Mouse (Mus musculus): ENCODE measurements at regions not wholly inside any gene's neighbourhood (a gene's known extent, or its start where the extent isn't known, plus 50 kb on each side); places are given as distances from the start of the nearest gene placed in this dataset.
A peak's percentile ranks its signal among the peaks of the same experiment; 100 is the strongest.

DNA sequence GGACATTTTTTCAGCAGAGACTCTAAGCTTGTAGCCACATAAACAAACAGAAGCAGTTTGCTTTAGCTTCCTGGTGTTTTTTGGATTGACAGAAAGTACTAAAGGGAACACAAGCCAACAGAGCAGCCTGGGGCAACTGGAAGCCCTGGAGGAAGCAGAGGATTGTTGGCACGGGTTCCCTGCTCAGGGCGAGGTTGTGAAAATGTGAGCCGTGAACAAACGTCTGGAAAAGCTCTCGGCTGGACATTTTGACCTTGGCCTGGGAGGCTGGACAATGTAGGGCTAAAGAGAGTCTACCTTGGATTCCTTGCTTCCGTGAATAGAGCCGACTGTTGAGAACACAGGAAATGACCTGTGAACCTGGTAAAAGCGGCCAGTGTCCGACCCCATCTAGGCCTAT, 169.8 kb upstream of the Rasgrp1 start:
- H3K27ac ChIP-seq (ENCODE audit: low read length): no peak overlapping the region
- ATAC-seq (ENCODE audit: insufficient read depth, low FRiP score): no peak

DNA sequence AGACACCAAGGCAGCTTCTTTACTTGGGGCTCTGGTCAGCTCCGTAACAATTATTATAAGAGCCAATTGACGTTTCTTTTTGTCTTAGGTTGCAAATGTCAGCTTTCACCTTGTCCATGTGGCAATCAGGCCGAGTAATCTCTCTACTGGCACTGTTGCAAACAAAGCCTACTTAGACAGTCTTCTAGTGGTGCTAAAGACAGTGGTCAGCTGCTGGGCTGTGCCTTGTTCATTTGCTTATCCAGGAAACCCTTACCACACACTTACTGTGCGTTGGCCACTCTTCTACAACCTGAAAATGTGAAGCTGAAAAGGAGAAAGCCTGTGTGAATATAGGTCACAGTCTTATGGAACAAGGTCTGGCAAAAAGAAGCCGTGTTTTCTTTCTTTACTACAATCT, 181.6 kb upstream of the Rasgrp1 start:
- no peak overlapping the region for H3K4me3 ChIP-seq (replicated peaks; ENCODE audit: low read length)
- ATAC-seq (ENCODE audit: insufficient read depth, low FRiP score): no peak
- no peaks in the 10 kb centered on the region for H3K9me3 ChIP-seq (replicated peaks; ENCODE audit: control insufficient read depth, low read length)
- H3K4me2 ChIP-seq (ENCODE audit: low read depth, low read length): no peak overlapping the region
- H3K9ac ChIP-seq (ENCODE audit: low read length): no peak overlapping the region
- no peaks in the 10 kb centered on the region for H3K36me3 ChIP-seq (ENCODE audit: control insufficient read depth, insufficient read depth, low read length)
- no peaks in the 10 kb centered on the region for H3K4me1 ChIP-seq (ENCODE audit: control insufficient read depth, insufficient read depth, low read length)
- H3K27ac ChIP-seq (ENCODE audit: low read length): no peak overlapping the region
- H3K27me3 ChIP-seq (ENCODE audit: control insufficient read depth, insufficient read depth, low read length): no peaks in the 10 kb centered on the region
- WGBS: 70% methylated on average over 5 of the region's 5 CpGs

More for the DNA sequence above, 169.8 kb upstream of the Rasgrp1 start:
- Histone ChIP-seq H3K9me3 (replicated peaks; ENCODE audit: control insufficient read depth, low read length) (no peaks in the 10 kb centered on the region), H3K4me1 (ENCODE audit: control insufficient read depth, insufficient read depth, low read length) (no peaks in the 10 kb centered on the region), H3K27me3 (ENCODE audit: control insufficient read depth, insufficient read depth, low read length) (no peaks in the 10 kb centered on the region), H3K4me3 (replicated peaks; ENCODE audit: low read length) (no peak overlapping the region), H3K36me3 (ENCODE audit: control insufficient read depth, insufficient read depth, low read length) (no peaks in the 10 kb centered on the region), H3K9ac (ENCODE audit: low read length) (no peak overlapping the region), H3K4me2 (ENCODE audit: low read depth, low read length) (no peak overlapping the region)
- WGBS: 45% methylated on average over 9 of the region's 9 CpGs

DNA sequence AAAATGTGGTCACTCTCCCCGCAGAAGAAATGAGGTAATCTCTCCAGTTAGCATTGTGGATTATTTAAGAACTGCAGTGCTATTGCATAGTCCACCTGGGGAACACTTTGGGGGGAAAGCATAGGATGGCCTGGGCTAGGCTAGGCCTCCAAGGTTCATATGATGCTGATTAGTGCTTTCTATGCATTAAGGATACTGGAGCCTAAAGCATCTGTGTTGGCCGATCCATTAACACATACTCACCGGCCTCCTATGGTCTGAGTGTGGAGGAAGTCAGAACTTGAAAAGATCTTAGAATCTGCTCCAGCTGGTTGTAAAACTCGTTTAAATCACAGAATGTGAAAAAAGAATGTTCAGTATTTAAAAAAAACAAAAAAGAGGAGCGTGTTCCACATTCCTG, 196.1 kb upstream of the Rasgrp1 start:
- H3K4me3 ChIP-seq (replicated peaks; ENCODE audit: low read length): no peak overlapping the region
- WGBS: 67% methylated on average over 5 of the region's 5 CpGs
- H3K4me1 ChIP-seq (ENCODE audit: control insufficient read depth, insufficient read depth, low read length): no peaks in the 10 kb centered on the region
- no peaks in the 10 kb centered on the region for H3K27me3 ChIP-seq (ENCODE audit: control insufficient read depth, insufficient read depth, low read length)
- ATAC-seq (ENCODE audit: insufficient read depth, low FRiP score): no peak
- H3K4me2 ChIP-seq (ENCODE audit: low read depth, low read length): no peak overlapping the region
- H3K36me3 ChIP-seq (ENCODE audit: control insufficient read depth, insufficient read depth, low read length): no peaks in the 10 kb centered on the region
- H3K9me3 ChIP-seq (replicated peaks; ENCODE audit: control insufficient read depth, low read length): no peaks in the 10 kb centered on the region
- H3K27ac ChIP-seq (ENCODE audit: low read length): no peak overlapping the region
- H3K9ac ChIP-seq (ENCODE audit: low read length): no peak overlapping the region

DNA sequence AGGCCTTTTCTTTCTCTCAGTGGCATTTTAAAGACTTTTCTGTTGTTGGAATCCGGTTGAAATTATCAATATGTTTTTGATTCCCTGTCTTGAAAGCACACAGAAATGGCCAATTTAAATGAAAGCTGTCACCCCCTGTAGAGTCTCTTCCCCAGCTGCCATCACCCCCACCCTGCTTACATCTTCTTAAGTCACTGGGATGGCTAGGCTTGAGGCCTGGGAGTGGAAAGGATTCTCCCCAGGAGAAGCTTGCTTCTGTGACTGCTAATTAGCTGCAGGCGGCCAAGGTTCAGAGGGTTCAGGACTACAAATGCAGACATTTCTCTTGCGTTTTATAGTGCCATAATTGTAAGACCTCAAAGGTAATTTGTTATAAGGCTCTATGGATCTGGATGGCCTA, 196.5 kb upstream of the Rasgrp1 start:
- no peak overlapping the region for H3K27ac ChIP-seq (ENCODE audit: low read length)
- ATAC-seq (ENCODE audit: insufficient read depth, low FRiP score): no peak
- no peaks in the 10 kb centered on the region for H3K36me3 ChIP-seq (ENCODE audit: control insufficient read depth, insufficient read depth, low read length)
- WGBS: 68% methylated on average over 3 of the region's 3 CpGs
- no peaks in the 10 kb centered on the region for H3K27me3 ChIP-seq (ENCODE audit: control insufficient read depth, insufficient read depth, low read length)
- H3K9me3 ChIP-seq (replicated peaks; ENCODE audit: control insufficient read depth, low read length): no peaks in the 10 kb centered on the region
- H3K4me3 ChIP-seq (replicated peaks; ENCODE audit: low read length): no peak overlapping the region
- H3K9ac ChIP-seq (ENCODE audit: low read length): no peak overlapping the region
- H3K4me2 ChIP-seq (ENCODE audit: low read depth, low read length): no peak overlapping the region
- no peaks in the 10 kb centered on the region for H3K4me1 ChIP-seq (ENCODE audit: control insufficient read depth, insufficient read depth, low read length)

DNA sequence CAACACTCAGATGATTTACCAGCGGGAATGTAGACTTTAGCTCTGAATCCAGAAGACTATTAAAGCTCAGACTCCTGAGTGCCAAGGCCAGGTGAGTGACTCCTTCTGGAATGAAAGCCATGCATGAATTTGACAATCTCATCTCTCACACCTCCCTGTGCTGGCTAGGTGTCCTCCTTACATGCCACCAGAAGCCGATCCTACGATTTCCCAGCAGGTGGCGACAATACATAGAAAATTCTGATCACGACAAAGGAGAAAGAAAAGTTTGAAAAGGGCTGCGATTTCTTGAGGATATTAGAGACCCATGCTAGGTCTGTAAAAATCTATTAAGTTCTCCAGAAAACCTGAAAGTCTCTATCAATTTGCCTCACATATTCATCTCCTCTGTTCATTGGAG, 198.7 kb upstream of the Rasgrp1 start:
- no peaks in the 10 kb centered on the region for H3K27me3 ChIP-seq (ENCODE audit: control insufficient read depth, insufficient read depth, low read length)
- no peak overlapping the region for H3K9ac ChIP-seq (ENCODE audit: low read length)
- no peak overlapping the region for H3K4me3 ChIP-seq (replicated peaks; ENCODE audit: low read length)
- H3K36me3 ChIP-seq (ENCODE audit: control insufficient read depth, insufficient read depth, low read length): no peaks in the 10 kb centered on the region
- H3K4me1 ChIP-seq (ENCODE audit: control insufficient read depth, insufficient read depth, low read length): no peaks in the 10 kb centered on the region
- H3K27ac ChIP-seq (ENCODE audit: low read length): no peak overlapping the region
- 11% methylated on average over 6 of the region's 6 CpGs for WGBS
- peak; percentile 29; the same call in 1 of the 2 replicates for ATAC-seq (ENCODE audit: insufficient read depth, low FRiP score)
- H3K9me3 ChIP-seq (replicated peaks; ENCODE audit: control insufficient read depth, low read length): no peaks in the 10 kb centered on the region
- no peak overlapping the region for H3K4me2 ChIP-seq (ENCODE audit: low read depth, low read length)

DNA sequence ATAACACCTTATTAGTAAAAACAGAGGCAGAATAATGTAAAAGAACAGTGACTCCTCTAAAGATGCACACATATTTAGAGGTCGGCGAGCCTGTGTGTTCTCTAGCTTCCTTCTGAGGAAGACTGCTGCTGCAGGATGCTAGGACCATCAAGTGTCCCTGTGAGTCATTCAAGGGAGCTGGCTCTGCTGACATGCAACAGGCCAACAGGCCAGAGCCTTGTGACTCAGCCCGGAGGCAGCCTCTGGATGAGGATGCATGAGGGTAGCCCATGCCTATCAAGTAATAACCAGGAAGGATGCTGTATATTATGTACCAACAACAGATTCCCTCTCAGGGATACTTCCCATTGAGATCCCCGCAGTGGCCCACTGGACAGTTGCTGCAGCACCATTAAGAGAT, 199.5 kb upstream of the Rasgrp1 start:
- H3K9me3 ChIP-seq (replicated peaks; ENCODE audit: control insufficient read depth, low read length): no peaks in the 10 kb centered on the region
- 74% methylated on average over 4 of the region's 4 CpGs for WGBS
- no peaks in the 10 kb centered on the region for H3K4me1 ChIP-seq (ENCODE audit: control insufficient read depth, insufficient read depth, low read length)
- no peak overlapping the region for H3K9ac ChIP-seq (ENCODE audit: low read length)
- no peak overlapping the region for H3K4me2 ChIP-seq (ENCODE audit: low read depth, low read length)
- H3K4me3 ChIP-seq (replicated peaks; ENCODE audit: low read length): no peak overlapping the region
- H3K36me3 ChIP-seq (ENCODE audit: control insufficient read depth, insufficient read depth, low read length): no peaks in the 10 kb centered on the region
- ATAC-seq (ENCODE audit: insufficient read depth, low FRiP score): no peak
- no peaks in the 10 kb centered on the region for H3K27me3 ChIP-seq (ENCODE audit: control insufficient read depth, insufficient read depth, low read length)
- H3K27ac ChIP-seq (ENCODE audit: low read length): no peak overlapping the region

DNA sequence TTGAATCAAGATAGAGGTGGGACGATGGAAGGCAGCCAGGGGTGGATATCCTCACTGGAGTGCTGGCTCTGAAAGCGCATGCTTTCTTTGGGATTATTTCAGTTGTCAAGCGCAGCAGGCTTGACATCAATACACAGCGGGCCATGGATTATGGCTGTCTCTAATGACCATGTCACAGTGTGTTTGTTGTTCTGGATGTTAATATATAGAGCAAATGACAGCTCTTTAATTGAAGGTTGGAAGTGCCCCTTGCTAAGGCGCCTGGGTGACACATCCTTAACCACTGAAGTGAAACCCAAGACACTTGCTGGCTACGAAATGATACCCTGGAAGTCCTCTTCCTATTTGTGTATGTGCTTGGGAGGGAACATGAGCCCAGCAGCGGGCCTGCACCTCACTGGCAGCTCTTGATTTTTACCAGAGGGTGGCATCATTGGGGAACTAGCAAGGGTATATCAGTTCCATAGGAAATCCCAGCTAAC, 200.5 kb upstream of the Rasgrp1 start:
- H3K27me3 ChIP-seq (ENCODE audit: control insufficient read depth, insufficient read depth, low read length): no peaks in the 10 kb centered on the region
- H3K27ac ChIP-seq (ENCODE audit: low read length): no peak overlapping the region
- WGBS: 75% methylated on average over 7 of the region's 7 CpGs
- no peak for ATAC-seq (ENCODE audit: insufficient read depth, low FRiP score)
- no peaks in the 10 kb centered on the region for H3K9me3 ChIP-seq (replicated peaks; ENCODE audit: control insufficient read depth, low read length)
- no peaks in the 10 kb centered on the region for H3K36me3 ChIP-seq (ENCODE audit: control insufficient read depth, insufficient read depth, low read length)
- H3K4me2 ChIP-seq (ENCODE audit: low read depth, low read length): no peak overlapping the region
- H3K4me1 ChIP-seq (ENCODE audit: control insufficient read depth, insufficient read depth, low read length): no peaks in the 10 kb centered on the region
- no peak overlapping the region for H3K9ac ChIP-seq (ENCODE audit: low read length)
- no peak overlapping the region for H3K4me3 ChIP-seq (replicated peaks; ENCODE audit: low read length)

DNA sequence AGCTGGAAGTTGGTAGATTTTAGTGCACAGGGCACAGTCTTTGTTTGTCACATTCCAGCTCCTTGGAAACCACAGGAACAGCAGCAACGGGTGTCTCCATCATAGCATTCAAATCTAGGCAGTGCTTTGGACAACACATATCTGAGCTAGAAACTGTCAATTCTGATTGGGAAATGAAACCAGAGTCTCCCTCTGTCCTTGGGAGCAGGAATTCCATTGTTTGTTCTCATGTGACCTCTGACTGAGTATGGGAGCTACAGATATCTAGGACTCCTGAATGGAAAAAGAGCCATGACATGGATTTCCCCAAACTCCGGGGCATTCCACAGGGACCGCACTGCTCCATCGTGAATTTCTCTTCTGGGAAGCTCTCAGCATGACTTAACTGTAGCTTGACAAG, 205.5 kb upstream of the Rasgrp1 start:
- Histone ChIP-seq H3K27ac (ENCODE audit: low read length) (no peak overlapping the region), H3K9ac (ENCODE audit: low read length) (no peak overlapping the region), H3K4me2 (ENCODE audit: low read depth, low read length) (no peak overlapping the region), H3K36me3 (ENCODE audit: control insufficient read depth, insufficient read depth, low read length) (no peaks in the 10 kb centered on the region), H3K4me3 (replicated peaks; ENCODE audit: low read length) (no peak overlapping the region), H3K4me1 (ENCODE audit: control insufficient read depth, insufficient read depth, low read length) (no peaks in the 10 kb centered on the region), H3K9me3 (replicated peaks; ENCODE audit: control insufficient read depth, low read length) (no peaks in the 10 kb centered on the region), H3K27me3 (ENCODE audit: control insufficient read depth, insufficient read depth, low read length) (no peaks in the 10 kb centered on the region)
- WGBS: 79% methylated on average over 4 of the region's 4 CpGs
- no peak for ATAC-seq (ENCODE audit: insufficient read depth, low FRiP score)

DNA sequence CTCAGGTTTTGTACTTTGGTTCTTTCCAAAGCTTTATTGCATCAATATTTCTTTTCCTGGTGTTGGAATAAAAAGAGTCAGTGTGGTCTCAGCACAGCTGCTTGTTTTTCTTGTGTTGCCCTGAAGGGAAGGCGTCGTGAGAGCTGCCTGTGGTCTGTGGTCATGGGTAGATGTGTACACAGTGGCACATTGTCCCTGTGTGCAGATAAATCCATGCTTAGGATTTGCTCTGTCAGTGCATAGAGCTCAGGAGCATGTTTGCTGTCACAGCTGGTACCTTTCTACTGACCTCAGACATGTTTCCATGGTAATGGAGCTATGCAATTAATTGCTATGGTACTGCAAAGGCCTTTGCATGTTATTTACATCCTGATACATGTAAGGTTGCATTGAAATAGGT, 213.5 kb upstream of the Rasgrp1 start:
- no peak for ATAC-seq (ENCODE audit: insufficient read depth, low FRiP score)
- Histone ChIP-seq H3K36me3 (ENCODE audit: control insufficient read depth, insufficient read depth, low read length) (no peaks in the 10 kb centered on the region), H3K27ac (ENCODE audit: low read length) (no peak overlapping the region), H3K9ac (ENCODE audit: low read length) (no peak overlapping the region), H3K4me2 (ENCODE audit: low read depth, low read length) (no peak overlapping the region), H3K4me3 (replicated peaks; ENCODE audit: low read length) (no peak overlapping the region), H3K27me3 (ENCODE audit: control insufficient read depth, insufficient read depth, low read length) (no peaks in the 10 kb centered on the region), H3K4me1 (ENCODE audit: control insufficient read depth, insufficient read depth, low read length) (no peaks in the 10 kb centered on the region), H3K9me3 (replicated peaks; ENCODE audit: control insufficient read depth, low read length) (no peaks in the 10 kb centered on the region)
- 43% methylated on average over 2 of the region's 2 CpGs for WGBS

DNA sequence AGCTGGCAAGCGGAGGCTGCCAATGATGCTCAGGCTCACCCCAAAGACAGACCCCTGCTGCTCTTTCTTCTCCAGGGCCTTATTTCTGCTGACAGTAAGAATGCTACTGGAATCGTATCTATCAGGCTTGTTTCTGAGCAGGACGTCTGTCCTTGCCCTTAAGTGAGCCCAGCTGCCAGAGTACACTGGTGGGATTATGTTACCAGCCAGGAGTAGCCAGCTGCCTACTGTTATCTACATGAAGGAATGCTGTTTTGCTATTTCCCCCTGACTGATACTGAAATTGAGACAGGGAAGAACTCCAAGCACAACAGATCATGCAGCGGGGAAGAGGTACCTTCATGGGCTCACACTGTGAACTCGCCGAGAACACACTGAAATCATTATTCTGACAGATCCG, 228.2 kb upstream of the Rasgrp1 start:
- 70% methylated on average over 7 of the region's 7 CpGs for WGBS
- Histone ChIP-seq H3K36me3 (ENCODE audit: control insufficient read depth, insufficient read depth, low read length) (no peaks in the 10 kb centered on the region), H3K9ac (ENCODE audit: low read length) (no peak overlapping the region), H3K4me3 (replicated peaks; ENCODE audit: low read length) (no peak overlapping the region), H3K4me2 (ENCODE audit: low read depth, low read length) (no peak overlapping the region), H3K9me3 (replicated peaks; ENCODE audit: control insufficient read depth, low read length) (no peaks in the 10 kb centered on the region), H3K27me3 (ENCODE audit: control insufficient read depth, insufficient read depth, low read length) (no peaks in the 10 kb centered on the region), H3K4me1 (ENCODE audit: control insufficient read depth, insufficient read depth, low read length) (no peaks in the 10 kb centered on the region), H3K27ac (ENCODE audit: low read length) (no peak overlapping the region)
- ATAC-seq (ENCODE audit: insufficient read depth, low FRiP score): no peak
